Mouse (Mus musculus): ENCODE data around the gene Krtap1-4. TPM values are rescaled to one million over a fixed set of nuclear protein-coding genes. Genes with fewer than 3 reads are reported as not detected.
"Not testable (repeated sequence)": the region's sequence is repeated elsewhere in the genome, so short reads cannot be mapped to it uniquely, and the experiment has no call there.

Krtap1-4 gene
- not detected in 2 replicates for polyA plus RNA-seq (2014; fragmentation: Nextera tagmentation; extraction: Ambion mirVana)

DNA sequence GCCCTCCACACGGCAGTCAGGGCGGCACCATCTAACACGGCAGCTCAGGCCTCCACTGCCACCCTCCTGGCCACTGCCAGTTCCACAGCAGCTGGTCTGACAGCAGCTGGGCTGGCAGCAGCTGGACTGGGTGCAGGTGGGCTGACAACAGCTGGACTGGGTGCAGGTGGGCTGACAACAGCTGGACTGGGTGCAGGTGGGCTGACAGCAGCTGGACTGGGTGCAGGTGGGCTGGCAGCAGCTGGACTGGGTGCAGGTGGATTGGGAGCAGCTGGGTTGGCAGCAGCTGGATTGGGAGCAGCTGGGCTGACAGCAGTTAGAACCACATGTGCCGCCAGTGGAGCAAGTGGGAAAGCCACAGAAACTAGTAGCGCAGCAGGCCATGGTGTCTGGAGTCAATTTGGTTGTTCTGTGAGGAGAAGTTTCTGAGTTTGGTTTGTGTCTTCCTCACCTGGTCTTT is at the start of gene Krtap1-4:
TSS of gene Krtap1-4 (minus strand) at position 410 of the 460 bp plus-strand sequence.
- H3K36me3 ChIP-seq (ENCODE audit: control insufficient read depth, insufficient read depth, low read length), result no peaks in the 10 kb centered on the region
- H3K9me3 ChIP-seq (ENCODE audit: control insufficient read depth, low read length), result no peaks in the 10 kb centered on the region
- H3K27ac ChIP-seq (ENCODE audit: low read depth), result no peak within 1 kb of the TSS
- no peak within 1 kb of the TSS for H3K4me3 ChIP-seq (ENCODE audit: low read depth, low read length)
- ATAC-seq (replicated peaks; ENCODE audit: low FRiP score, low TSS enrichment, low read depth) (no peak), DNase-seq (ENCODE audit: low spot score) (no peak)
- H3K4me2 ChIP-seq (ENCODE audit: low read length), result no peak within 1 kb of the TSS
- H3K27me3 ChIP-seq (replicated peaks; ENCODE audit: control insufficient read depth, insufficient read depth, low read length), result no peaks in the 10 kb centered on the region
- 74% methylated on average over 5 of the region's 5 CpGs for WGBS
- no peaks in the 10 kb centered on the region for H3K4me1 ChIP-seq (replicated peaks; ENCODE audit: control insufficient read depth, insufficient read depth, low read length)
- no peak within 1 kb of the TSS for H3K9ac ChIP-seq (ENCODE audit: low read length)

DNA sequence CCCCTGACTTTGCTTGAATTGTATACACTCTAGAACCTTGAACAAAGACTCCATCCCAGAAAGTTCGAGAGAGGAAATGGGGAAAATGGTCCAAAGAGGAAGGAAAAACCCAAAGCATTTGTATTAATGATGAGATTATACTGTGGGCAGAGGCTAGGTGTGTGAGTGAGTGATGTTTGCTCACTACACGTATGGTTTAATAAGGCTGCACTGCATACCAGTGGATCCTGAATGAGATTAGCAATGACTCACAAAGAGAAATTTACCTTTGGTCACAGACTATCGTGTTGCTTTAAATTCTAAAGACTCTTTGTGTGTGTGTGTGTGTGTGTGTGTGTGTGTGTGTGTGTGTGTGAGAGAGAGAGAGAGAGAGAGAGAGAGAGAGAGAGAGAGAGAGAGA is 47.4 kb upstream of the Krtap1-4 start:
- Histone ChIP-seq H3K9me3 (ENCODE audit: control insufficient read depth, low read length) (no peaks in the 10 kb centered on the region), H3K36me3 (ENCODE audit: control insufficient read depth, insufficient read depth, low read length) (no peaks in the 10 kb centered on the region), H3K4me1 (replicated peaks; ENCODE audit: control insufficient read depth, insufficient read depth, low read length) (no peaks in the 10 kb centered on the region), H3K4me3 (ENCODE audit: low read depth, low read length) (no peak overlapping the region), H3K27ac (ENCODE audit: low read depth) (no peak overlapping the region), H3K4me2 (ENCODE audit: low read length) (no peak overlapping the region), H3K27me3 (replicated peaks; ENCODE audit: control insufficient read depth, insufficient read depth, low read length) (no peaks in the 10 kb centered on the region), H3K9ac (ENCODE audit: low read length) (no peak overlapping the region)
- DNase-seq (ENCODE audit: low spot score) (no peak), ATAC-seq (replicated peaks; ENCODE audit: low FRiP score, low TSS enrichment, low read depth) (no peak)
- 57% methylated on average over 3 of the region's 3 CpGs for WGBS

DNA sequence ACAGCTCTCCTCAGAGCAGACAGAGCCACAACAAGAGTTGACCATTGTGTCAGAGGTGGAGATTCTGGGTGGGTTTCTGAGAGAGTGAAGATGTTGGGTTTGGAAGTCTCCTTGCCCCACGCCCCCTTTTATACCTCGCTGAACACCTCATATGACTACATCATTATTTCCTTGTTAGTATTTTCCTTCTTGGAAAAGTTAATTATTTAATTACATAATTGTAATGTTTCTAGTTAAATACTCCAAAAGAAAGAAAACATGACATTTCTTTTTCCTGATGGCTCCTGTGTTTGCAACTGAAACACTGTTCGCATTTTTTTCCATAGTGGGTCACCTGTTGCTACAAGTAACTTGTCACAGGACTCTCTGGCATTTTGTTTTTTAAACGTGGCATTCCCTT is 44.7 kb upstream of the Krtap1-4 start, which contains the start of gene Krtap4-1:
TSS of gene Krtap4-1 (minus strand) at position 101 of the 400 bp plus-strand sequence.
- H3K27me3 ChIP-seq (replicated peaks; ENCODE audit: control insufficient read depth, insufficient read depth, low read length), result no peaks in the 10 kb centered on the region
- H3K4me2 ChIP-seq (ENCODE audit: low read length), result no peak within 1 kb of the TSS
- no peak for ATAC-seq (replicated peaks; ENCODE audit: low FRiP score, low TSS enrichment, low read depth)
- no peaks in the 10 kb centered on the region for H3K36me3 ChIP-seq (ENCODE audit: control insufficient read depth, insufficient read depth, low read length)
- 81% methylated on average over 4 of the region's 4 CpGs for WGBS
- H3K9me3 ChIP-seq (ENCODE audit: control insufficient read depth, low read length), result no peaks in the 10 kb centered on the region
- no peaks in the 10 kb centered on the region for H3K4me1 ChIP-seq (replicated peaks; ENCODE audit: control insufficient read depth, insufficient read depth, low read length)
- no peak within 1 kb of the TSS for H3K9ac ChIP-seq (ENCODE audit: low read length)
- DNase-seq (ENCODE audit: low spot score), result no peak
- no peak within 1 kb of the TSS for H3K27ac ChIP-seq (ENCODE audit: low read depth)
- no peak within 1 kb of the TSS for H3K4me3 ChIP-seq (ENCODE audit: low read depth, low read length)

DNA sequence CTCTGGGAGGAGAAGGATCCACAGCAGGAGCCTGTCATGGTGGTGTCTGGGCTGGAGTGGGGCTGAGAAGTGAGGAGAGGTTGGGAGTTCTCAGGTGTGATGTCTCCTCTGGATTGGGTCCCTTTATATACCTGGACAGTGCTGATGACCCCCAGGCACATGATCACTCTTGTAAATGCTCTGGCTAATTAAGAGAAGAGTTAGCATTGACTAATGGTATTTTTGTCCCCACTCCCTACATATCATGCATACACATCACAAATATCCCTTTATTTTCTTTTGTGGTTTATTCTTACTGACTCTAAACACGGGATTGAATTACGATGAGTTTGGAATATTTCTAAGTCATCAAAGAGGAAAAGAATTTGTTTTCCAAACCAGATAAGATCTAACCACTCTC is 36.9 kb upstream of the Krtap1-4 start, which contains the start of gene Gm11562:
TSS of gene Gm11562 (minus strand) at position 101 of the 400 bp plus-strand sequence.
- WGBS, result 77% methylated on average over 2 of the region's 2 CpGs
- Histone ChIP-seq H3K9me3 (ENCODE audit: control insufficient read depth, low read length) (no peaks in the 10 kb centered on the region), H3K27me3 (replicated peaks; ENCODE audit: control insufficient read depth, insufficient read depth, low read length) (no peaks in the 10 kb centered on the region), H3K4me2 (ENCODE audit: low read length) (no peak within 1 kb of the TSS), H3K27ac (ENCODE audit: low read depth) (no peak within 1 kb of the TSS), H3K36me3 (ENCODE audit: control insufficient read depth, insufficient read depth, low read length) (no peaks in the 10 kb centered on the region), H3K9ac (ENCODE audit: low read length) (no peak within 1 kb of the TSS), H3K4me1 (replicated peaks; ENCODE audit: control insufficient read depth, insufficient read depth, low read length) (no peaks in the 10 kb centered on the region), H3K4me3 (ENCODE audit: low read depth, low read length) (no peak within 1 kb of the TSS)
- ATAC-seq (replicated peaks; ENCODE audit: low FRiP score, low TSS enrichment, low read depth) (no peak), DNase-seq (ENCODE audit: low spot score) (no peak)

DNA sequence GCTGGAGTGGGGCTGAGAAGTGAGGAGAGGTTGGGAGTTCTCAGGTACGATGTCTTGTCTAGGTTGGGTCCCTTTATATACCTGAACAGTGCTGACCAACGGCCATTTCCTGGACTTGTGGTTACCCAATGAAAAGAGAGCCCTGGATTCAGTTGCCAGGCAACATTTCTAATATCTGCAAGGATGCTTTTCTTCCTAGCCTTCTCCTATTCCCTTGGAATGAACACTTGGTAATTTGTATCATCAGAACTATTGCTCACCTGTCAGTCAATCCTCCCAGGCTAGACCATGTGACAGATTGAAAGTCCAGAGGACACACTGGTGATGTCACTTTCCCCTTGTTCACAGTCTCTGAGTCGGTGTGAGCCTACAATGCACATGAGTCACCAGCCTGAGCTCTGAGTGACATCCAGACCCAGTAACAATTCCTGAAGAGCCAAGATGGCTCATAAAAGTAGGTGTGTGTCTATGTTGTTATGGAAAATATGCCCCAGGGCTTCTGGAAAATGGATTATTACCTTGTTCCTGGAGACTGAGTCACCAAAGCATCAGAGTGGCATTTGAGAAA is 31.4 kb upstream of the Krtap1-4 start, which contains the start of gene Krtap2-4:
TSS of gene Krtap2-4 (minus strand) at position 51 of the 568 bp plus-strand sequence.
- H3K27ac ChIP-seq (ENCODE audit: low read depth), result no peak within 1 kb of the TSS
- no peak for ATAC-seq (replicated peaks; ENCODE audit: low FRiP score, low TSS enrichment, low read depth)
- 72% methylated on average over 3 of the region's 3 CpGs for WGBS

DNA sequence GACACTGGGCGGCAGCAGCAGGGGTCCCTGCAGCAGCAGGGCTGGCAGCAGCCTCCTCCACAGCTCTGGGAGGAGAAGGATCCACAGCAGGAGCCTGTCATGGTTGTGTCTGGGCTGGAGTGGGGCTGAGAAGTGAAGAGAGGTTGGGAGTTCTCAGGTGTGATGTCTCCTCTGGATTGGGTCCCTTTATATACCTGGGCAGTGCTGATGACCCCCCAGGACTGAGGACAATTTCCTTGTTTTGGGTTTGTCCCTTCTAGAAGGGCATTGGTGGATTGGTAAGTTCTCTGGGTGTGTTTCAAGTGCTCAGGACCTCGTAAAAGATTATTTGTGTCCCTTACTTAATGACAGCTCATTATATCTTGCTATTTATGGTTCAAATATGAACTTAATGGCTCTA is 26.6 kb upstream of the Krtap1-4 start, which contains the start of gene Gm11937:
TSS of gene Gm11937 (minus strand) at position 101 of the 400 bp plus-strand sequence.
- H3K27ac ChIP-seq (ENCODE audit: low read depth); H3K36me3 ChIP-seq (ENCODE audit: control insufficient read depth, insufficient read depth, low read length); H3K4me2 ChIP-seq (ENCODE audit: low read length); H3K27me3 ChIP-seq (replicated peaks; ENCODE audit: control insufficient read depth, insufficient read depth, low read length); H3K9me3 ChIP-seq (ENCODE audit: control insufficient read depth, low read length); ATAC-seq (replicated peaks; ENCODE audit: low FRiP score, low TSS enrichment, low read depth); H3K4me3 ChIP-seq (ENCODE audit: low read depth, low read length); DNase-seq (ENCODE audit: low spot score); H3K4me1 ChIP-seq (replicated peaks; ENCODE audit: control insufficient read depth, insufficient read depth, low read length); H3K9ac ChIP-seq (ENCODE audit: low read length): not testable (repeated sequence)
- 47% methylated on average over 2 of the region's 2 CpGs for WGBS

More for the DNA sequence above, 31.4 kb upstream of the Krtap1-4 start, which contains the start of gene Krtap2-4:
- H3K4me3 ChIP-seq (ENCODE audit: low read depth, low read length), result no peak within 1 kb of the TSS
- H3K9me3 ChIP-seq (ENCODE audit: control insufficient read depth, low read length), result no peaks in the 10 kb centered on the region
- DNase-seq (ENCODE audit: low spot score), result no peak
- no peak within 1 kb of the TSS for H3K4me2 ChIP-seq (ENCODE audit: low read length)
- H3K36me3 ChIP-seq (ENCODE audit: control insufficient read depth, insufficient read depth, low read length), result no peaks in the 10 kb centered on the region
- H3K9ac ChIP-seq (ENCODE audit: low read length), result no peak within 1 kb of the TSS
- no peaks in the 10 kb centered on the region for H3K27me3 ChIP-seq (replicated peaks; ENCODE audit: control insufficient read depth, insufficient read depth, low read length)
- no peaks in the 10 kb centered on the region for H3K4me1 ChIP-seq (replicated peaks; ENCODE audit: control insufficient read depth, insufficient read depth, low read length)

DNA sequence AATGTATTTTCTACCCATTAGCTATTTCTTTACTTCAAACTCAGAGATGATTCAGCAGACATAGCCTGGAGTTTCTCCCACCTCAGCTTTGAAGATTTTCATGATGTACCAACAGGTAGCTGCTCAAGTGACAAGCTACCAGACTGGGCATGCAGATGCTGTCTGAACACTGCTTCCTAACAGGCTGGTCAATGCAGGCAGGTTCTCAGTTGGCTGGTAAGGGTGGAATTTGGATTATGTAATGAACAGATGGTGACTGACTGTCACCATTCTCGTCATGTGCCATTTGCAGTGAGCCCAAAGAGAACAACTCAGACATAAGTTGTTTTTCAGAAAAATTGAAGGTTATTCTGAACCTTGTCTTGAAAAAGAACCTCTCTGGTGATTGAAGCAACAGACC is 25.7 kb upstream of the Krtap1-4 start:
- no peaks in the 10 kb centered on the region for H3K36me3 ChIP-seq (ENCODE audit: control insufficient read depth, insufficient read depth, low read length)
- no peaks in the 10 kb centered on the region for H3K4me1 ChIP-seq (replicated peaks; ENCODE audit: control insufficient read depth, insufficient read depth, low read length)
- H3K27ac ChIP-seq (ENCODE audit: low read depth), result no peak overlapping the region
- 76% methylated on average over 1 of the region's 1 CpGs for WGBS
- H3K9ac ChIP-seq (ENCODE audit: low read length), result no peak overlapping the region
- DNase-seq (ENCODE audit: low spot score) (no peak), ATAC-seq (replicated peaks; ENCODE audit: low FRiP score, low TSS enrichment, low read depth) (no peak)
- no peaks in the 10 kb centered on the region for H3K27me3 ChIP-seq (replicated peaks; ENCODE audit: control insufficient read depth, insufficient read depth, low read length)
- no peak overlapping the region for H3K4me2 ChIP-seq (ENCODE audit: low read length)
- no peak overlapping the region for H3K4me3 ChIP-seq (ENCODE audit: low read depth, low read length)
- H3K9me3 ChIP-seq (ENCODE audit: control insufficient read depth, low read length), result no peaks in the 10 kb centered on the region

DNA sequence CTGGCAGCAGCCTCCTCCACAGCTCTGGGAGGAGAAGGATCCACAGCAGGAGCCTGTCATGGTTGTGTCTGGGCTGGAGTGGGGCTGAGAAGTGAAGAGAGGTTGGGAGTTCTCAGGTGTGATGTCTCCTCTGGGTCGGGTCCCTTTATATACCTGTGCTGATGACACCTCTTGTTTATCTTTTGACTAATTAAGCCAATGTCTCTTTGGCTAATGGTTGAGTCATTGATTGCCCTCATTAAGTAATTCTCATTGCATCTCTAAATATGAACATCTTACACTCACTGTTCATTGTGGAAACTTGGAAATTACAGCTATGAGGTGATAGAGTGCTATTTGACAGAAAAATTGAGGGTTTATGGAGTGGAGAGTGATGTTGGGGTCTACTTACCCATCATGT is 19.8 kb upstream of the Krtap1-4 start, which contains the start of gene Gm11938:
TSS of gene Gm11938 (minus strand) at position 101 of the 400 bp plus-strand sequence.
- 43% methylated on average over 1 of the region's 1 CpGs for WGBS
- ATAC-seq (replicated peaks; ENCODE audit: low FRiP score, low TSS enrichment, low read depth); DNase-seq (ENCODE audit: low spot score); H3K9ac ChIP-seq (ENCODE audit: low read length); H3K4me2 ChIP-seq (ENCODE audit: low read length); H3K36me3 ChIP-seq (ENCODE audit: control insufficient read depth, insufficient read depth, low read length); H3K27ac ChIP-seq (ENCODE audit: low read depth); H3K9me3 ChIP-seq (ENCODE audit: control insufficient read depth, low read length); H3K4me3 ChIP-seq (ENCODE audit: low read depth, low read length); H3K4me1 ChIP-seq (replicated peaks; ENCODE audit: control insufficient read depth, insufficient read depth, low read length); H3K27me3 ChIP-seq (replicated peaks; ENCODE audit: control insufficient read depth, insufficient read depth, low read length): not testable (repeated sequence)

DNA sequence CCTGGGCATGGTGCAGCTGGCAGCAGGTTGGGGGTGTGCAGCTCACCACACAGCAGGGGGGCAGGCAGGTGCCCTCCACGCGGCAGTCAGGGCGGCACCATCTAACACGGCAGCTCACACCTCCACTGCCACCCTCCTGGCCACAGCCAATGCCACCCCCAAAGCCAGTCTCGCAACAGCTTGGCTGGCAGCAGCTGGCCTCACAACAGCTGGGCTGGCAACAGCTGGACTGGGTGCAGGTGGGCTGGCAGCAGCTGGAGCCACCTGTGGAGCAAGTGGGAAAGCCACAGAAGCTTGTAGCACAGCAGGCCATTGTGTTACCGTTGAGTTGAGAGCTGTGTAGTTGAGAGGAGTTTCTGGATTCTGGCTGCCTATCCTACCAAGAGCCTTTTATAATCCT is 14.3 kb upstream of the Krtap1-4 start, which contains the start of gene Krtap9-3:
TSS of gene Krtap9-3 (minus strand) at position 364 of the 400 bp plus-strand sequence.
- H3K4me2 ChIP-seq (ENCODE audit: low read length); H3K27me3 ChIP-seq (replicated peaks; ENCODE audit: control insufficient read depth, insufficient read depth, low read length); H3K9me3 ChIP-seq (ENCODE audit: control insufficient read depth, low read length); H3K4me3 ChIP-seq (ENCODE audit: low read depth, low read length); H3K9ac ChIP-seq (ENCODE audit: low read length); DNase-seq (ENCODE audit: low spot score); H3K27ac ChIP-seq (ENCODE audit: low read depth); ATAC-seq (replicated peaks; ENCODE audit: low FRiP score, low TSS enrichment, low read depth); H3K36me3 ChIP-seq (ENCODE audit: control insufficient read depth, insufficient read depth, low read length); H3K4me1 ChIP-seq (replicated peaks; ENCODE audit: control insufficient read depth, insufficient read depth, low read length): not testable (repeated sequence)
- WGBS, result 80% methylated on average over 6 of the region's 6 CpGs
